Mouse (Mus musculus): Measurements from ENCODE around the gene Cnih4. TPM values are rescaled to one million over a fixed set of nuclear protein-coding genes. Genes with fewer than 3 reads are reported as not detected.
A peak's percentile ranks its signal among the peaks of the same experiment; 100 is the strongest.

The Cnih4 gene
- polyA plus RNA-seq, 1 experiment from 2014 or later = 120 TPM

DNA sequence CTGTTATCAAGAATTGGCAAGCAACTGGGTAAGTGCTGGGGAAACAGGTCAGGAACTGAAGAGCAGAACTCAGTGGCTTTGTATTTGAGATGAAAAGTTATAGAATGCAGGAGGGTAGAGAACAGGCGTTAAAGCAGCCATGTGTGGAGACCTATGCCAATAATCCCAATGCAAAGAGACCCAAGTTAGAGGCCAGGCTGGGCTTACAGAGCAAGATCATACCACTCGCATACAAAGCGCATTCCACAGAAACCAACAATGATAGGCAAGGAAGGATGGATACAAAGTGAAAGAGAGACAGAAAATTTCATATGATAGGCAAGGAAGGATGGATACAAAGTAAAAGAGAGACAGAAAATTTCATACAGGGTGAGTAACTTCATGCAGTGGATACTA, 5.9 kb downstream of the Cnih4 start:
- peaks cover 1% of the 10 kb centered on the region; the same call in 1 of the 2 replicates for H3K4me1 ChIP-seq (replicated peaks; ENCODE audit: control insufficient read depth, insufficient read depth, low read length)
- peak overlapping the region; percentile 80; the same call in 1 of the 2 replicates for H3K4me3 ChIP-seq (ENCODE audit: low read depth, low read length)
- WGBS = 66% methylated on average over 3 of the region's 3 CpGs
- 0 out of 2 replicates have a peak, but pooled peaks cover 4% of the 10 kb centered on the region for H3K36me3 ChIP-seq (ENCODE audit: control insufficient read depth, insufficient read depth)
- TF ChIP-seq CTCF (IDR thresholded peaks at IDR 0.05; ENCODE audit: low read depth) = no peak
- no peaks in the 10 kb centered on the region for H3K9me3 ChIP-seq (ENCODE audit: control insufficient read depth)
- no peak overlapping the region for H3K27ac ChIP-seq (ENCODE audit: low read depth, low read length)
- no peak overlapping the region for H3K9ac ChIP-seq (ENCODE audit: low read depth, low read length)
- H3K4me2 ChIP-seq (replicated peaks; ENCODE audit: low read depth) = no peak overlapping the region
- no peak for ATAC-seq
- no peaks in the 10 kb centered on the region for H3K27me3 ChIP-seq (replicated peaks; ENCODE audit: control insufficient read depth, insufficient read depth, low read length)

DNA sequence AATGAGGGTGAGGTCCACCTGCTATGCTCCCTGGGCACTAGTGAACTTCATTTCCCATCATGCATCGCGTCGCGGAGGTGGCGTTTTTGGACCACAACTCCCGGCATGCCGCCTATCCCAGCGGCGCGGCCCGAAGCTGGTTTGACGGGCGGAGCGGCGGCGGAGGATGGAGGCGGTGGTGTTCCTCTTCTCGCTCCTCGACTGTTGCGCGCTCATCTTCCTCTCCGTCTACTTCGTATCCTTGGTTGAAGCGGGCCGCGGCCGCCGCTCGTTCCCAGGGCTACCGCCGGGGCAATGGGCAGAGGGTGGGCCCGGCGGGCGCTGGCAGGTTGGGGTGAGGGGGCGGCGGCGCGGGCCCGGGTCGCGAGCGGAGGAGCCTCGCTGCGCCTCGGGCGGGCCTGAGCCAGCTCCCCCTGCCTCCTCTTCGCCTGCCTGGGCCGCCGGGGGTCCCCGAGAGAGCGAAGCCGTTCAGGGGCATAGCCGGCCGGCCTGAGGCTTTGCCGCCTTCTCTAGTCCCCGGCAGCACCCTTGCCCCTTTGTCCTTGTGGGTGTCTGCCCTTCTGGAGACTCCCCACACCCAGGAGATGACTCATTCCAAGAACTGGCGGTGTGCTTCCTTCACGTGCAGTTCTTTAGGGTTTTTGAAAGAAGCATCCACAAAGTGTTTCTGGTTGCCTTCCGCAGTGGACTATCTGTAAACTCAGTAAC, 6.5 kb downstream of the Cnih4 start:
- Histone ChIP-seq H3K9ac (ENCODE audit: low read depth, low read length) (peak overlapping the region; percentile 79), H3K27me3 (replicated peaks; ENCODE audit: control insufficient read depth, insufficient read depth, low read length) (no peaks in the 10 kb centered on the region), H3K4me3 (ENCODE audit: low read depth, low read length) (peak overlapping the region; percentile 80), H3K4me1 (replicated peaks; ENCODE audit: control insufficient read depth, insufficient read depth, low read length) (no peaks in the 10 kb centered on the region; the same call in 1 of the 2 replicates), H3K36me3 (ENCODE audit: control insufficient read depth, insufficient read depth) (0 out of 2 replicates have a peak, but pooled peaks cover 4% of the 10 kb centered on the region), H3K9me3 (ENCODE audit: control insufficient read depth) (no peaks in the 10 kb centered on the region), H3K4me2 (replicated peaks; ENCODE audit: low read depth) (peak overlapping the region; percentile 83), H3K27ac (ENCODE audit: low read depth, low read length) (peak overlapping the region; percentile 81)
- peak; percentile 70 for ATAC-seq
- TF ChIP-seq CTCF (IDR thresholded peaks at IDR 0.05; ENCODE audit: low read depth) = no peak
- WGBS = under 1% methylated on average over 55 of the region's 59 CpGs

DNA sequence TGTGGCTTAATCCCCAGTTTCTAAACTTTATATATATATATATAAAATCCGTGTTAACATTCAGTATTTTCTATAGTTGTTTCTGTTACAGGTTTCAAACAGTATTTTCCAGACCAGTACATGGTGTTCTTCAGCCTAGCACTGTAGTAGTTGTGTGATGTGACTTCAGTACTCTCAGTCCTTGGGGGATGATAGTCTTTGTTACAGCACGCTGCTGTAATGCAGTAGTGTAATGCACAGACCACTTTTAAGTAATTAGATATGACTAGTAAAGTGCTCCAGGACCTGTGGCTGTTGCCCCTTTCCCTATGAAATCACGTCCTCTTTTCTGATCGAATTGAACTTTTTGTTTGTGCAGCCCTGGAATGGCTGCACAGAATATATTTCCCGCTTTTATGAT, 7.0 kb downstream of the Cnih4 start:
- Histone ChIP-seq H3K4me3 (ENCODE audit: low read depth, low read length) (peak overlapping the region; percentile 80), H3K27me3 (replicated peaks; ENCODE audit: control insufficient read depth, insufficient read depth, low read length) (no peaks in the 10 kb centered on the region), H3K27ac (ENCODE audit: low read depth, low read length) (no peak overlapping the region), H3K9ac (ENCODE audit: low read depth, low read length) (peak overlapping the region; percentile 79; the same call in 1 of the 2 replicates), H3K4me2 (replicated peaks; ENCODE audit: low read depth) (peak overlapping the region; percentile 83), H3K36me3 (ENCODE audit: control insufficient read depth, insufficient read depth) (0 out of 2 replicates have a peak, but pooled peaks cover 4% of the 10 kb centered on the region), H3K9me3 (ENCODE audit: control insufficient read depth) (no peaks in the 10 kb centered on the region), H3K4me1 (replicated peaks; ENCODE audit: control insufficient read depth, insufficient read depth, low read length) (no peaks in the 10 kb centered on the region; the same call in 1 of the 2 replicates)
- WGBS = 13% methylated on average over 5 of the region's 5 CpGs
- TF ChIP-seq CTCF (IDR thresholded peaks at IDR 0.05; ENCODE audit: low read depth) = no peak
- no peak for ATAC-seq

DNA sequence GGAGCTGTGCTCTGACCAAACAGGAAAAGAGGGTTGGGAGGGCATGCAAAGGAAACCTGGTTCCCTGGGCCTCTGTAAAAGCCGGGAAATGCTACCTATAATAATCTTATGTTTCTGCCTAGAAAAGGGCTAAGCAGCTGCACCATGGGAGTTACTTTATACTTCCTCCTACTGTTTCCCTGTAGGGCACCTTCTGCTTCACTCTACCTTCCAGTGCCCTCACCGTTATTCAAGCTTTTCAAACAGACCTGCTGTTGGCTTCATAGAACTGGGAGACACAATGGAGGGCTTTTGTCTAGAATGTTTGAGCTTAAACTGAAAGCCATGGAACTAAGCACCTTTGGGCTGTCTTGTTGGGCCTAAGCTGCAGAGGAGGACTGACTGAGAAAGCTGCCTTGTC, 23.3 kb downstream of the Cnih4 start:
- no peak overlapping the region for H3K9ac ChIP-seq (ENCODE audit: low read depth, low read length)
- H3K4me3 ChIP-seq (ENCODE audit: low read depth, low read length) = no peak overlapping the region
- H3K9me3 ChIP-seq (ENCODE audit: control insufficient read depth) = no peaks in the 10 kb centered on the region
- no peaks in the 10 kb centered on the region for H3K27me3 ChIP-seq (replicated peaks; ENCODE audit: control insufficient read depth, insufficient read depth, low read length)
- H3K4me2 ChIP-seq (replicated peaks; ENCODE audit: low read depth) = no peak overlapping the region
- no peak overlapping the region for H3K27ac ChIP-seq (ENCODE audit: low read depth, low read length)
- H3K36me3 ChIP-seq (ENCODE audit: control insufficient read depth, insufficient read depth) = peaks cover 44% of the 10 kb centered on the region
- H3K4me1 ChIP-seq (replicated peaks; ENCODE audit: control insufficient read depth, insufficient read depth, low read length) = no peaks in the 10 kb centered on the region
- no peak for ATAC-seq
- 74% methylated on average over 2 of the region's 2 CpGs for WGBS
- no peak for TF ChIP-seq CTCF (IDR thresholded peaks at IDR 0.05; ENCODE audit: low read depth)

DNA sequence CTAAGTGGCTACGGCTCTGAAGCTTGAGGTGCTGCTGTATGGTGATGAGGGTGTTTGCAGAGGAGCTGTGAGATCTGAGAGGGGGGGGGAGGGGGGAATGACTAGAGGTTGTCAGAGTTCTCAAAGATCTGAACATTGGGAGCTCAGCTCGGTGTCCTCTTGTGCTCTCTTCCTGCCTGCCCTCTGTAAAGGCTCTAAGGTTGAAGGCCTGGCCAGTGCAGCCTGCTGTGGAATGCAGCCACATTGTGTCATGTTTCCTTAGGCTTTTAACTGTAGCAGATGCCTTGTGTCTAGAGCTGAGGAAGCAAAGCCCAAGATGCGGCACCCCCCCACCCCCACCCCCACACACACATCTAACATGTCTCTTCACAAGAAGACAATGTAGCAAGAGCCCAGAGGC, 23.9 kb downstream of the Cnih4 start:
- ATAC-seq = no peak
- H3K27ac ChIP-seq (ENCODE audit: low read depth, low read length) = no peak overlapping the region
- H3K9ac ChIP-seq (ENCODE audit: low read depth, low read length) = no peak overlapping the region
- no peak for TF ChIP-seq CTCF (IDR thresholded peaks at IDR 0.05; ENCODE audit: low read depth)
- H3K4me3 ChIP-seq (ENCODE audit: low read depth, low read length) = no peak overlapping the region
- H3K27me3 ChIP-seq (replicated peaks; ENCODE audit: control insufficient read depth, insufficient read depth, low read length) = no peaks in the 10 kb centered on the region
- H3K9me3 ChIP-seq (ENCODE audit: control insufficient read depth) = no peaks in the 10 kb centered on the region
- no peak overlapping the region for H3K4me2 ChIP-seq (replicated peaks; ENCODE audit: low read depth)
- peaks cover 41% of the 10 kb centered on the region for H3K36me3 ChIP-seq (ENCODE audit: control insufficient read depth, insufficient read depth)
- H3K4me1 ChIP-seq (replicated peaks; ENCODE audit: control insufficient read depth, insufficient read depth, low read length) = no peaks in the 10 kb centered on the region
- 71% methylated on average over 3 of the region's 3 CpGs for WGBS

DNA sequence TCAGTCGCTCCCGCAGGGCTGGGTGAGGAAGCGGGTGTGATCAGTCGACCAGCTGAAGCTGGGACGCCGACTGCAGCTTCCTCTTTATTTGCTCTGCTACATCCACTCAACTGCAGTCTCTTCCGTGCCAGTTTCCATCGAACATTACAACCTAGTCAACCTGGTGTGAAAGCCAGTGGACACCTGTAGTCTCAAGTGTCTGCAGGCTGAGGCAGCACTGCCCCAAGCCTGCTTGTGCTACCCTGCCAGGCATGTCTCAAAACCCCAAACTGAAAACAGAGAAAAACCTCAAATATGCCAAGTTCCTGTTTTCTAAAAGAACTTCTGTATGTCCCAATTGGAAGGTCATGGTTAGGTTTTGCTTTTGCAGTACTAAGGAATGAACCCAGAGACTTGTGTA, 25.7 kb downstream of the Cnih4 start:
- H3K9me3 ChIP-seq (ENCODE audit: control insufficient read depth) = no peaks in the 10 kb centered on the region
- H3K36me3 ChIP-seq (ENCODE audit: control insufficient read depth, insufficient read depth) = peaks cover 31% of the 10 kb centered on the region
- no peaks in the 10 kb centered on the region for H3K4me1 ChIP-seq (replicated peaks; ENCODE audit: control insufficient read depth, insufficient read depth, low read length)
- TF ChIP-seq CTCF (IDR thresholded peaks at IDR 0.05; ENCODE audit: low read depth) = no peak
- H3K27ac ChIP-seq (ENCODE audit: low read depth, low read length) = no peak overlapping the region
- no peaks in the 10 kb centered on the region for H3K27me3 ChIP-seq (replicated peaks; ENCODE audit: control insufficient read depth, insufficient read depth, low read length)
- no peak overlapping the region for H3K4me2 ChIP-seq (replicated peaks; ENCODE audit: low read depth)
- no peak overlapping the region for H3K4me3 ChIP-seq (ENCODE audit: low read depth, low read length)
- WGBS = 56% methylated on average over 8 of the region's 8 CpGs
- no peak for ATAC-seq
- no peak overlapping the region for H3K9ac ChIP-seq (ENCODE audit: low read depth, low read length)
